Mouse (Mus musculus) ES-Bruce4 (cell line): Measurements from ENCODE around the gene Fbxo45.

ENCODE experiments used
- CTCF ChIP-seq: IDR thresholded peaks from one replicate; pipeline ENCODE4 v1.8.1; 2011; ENCODE audit warnings: low read depth, low read length
- EP300 ChIP-seq: IDR thresholded peaks from 2 replicates; pipeline ENCODE4 v1.6.1; 2011; ENCODE audit warnings: low read depth, low read length; ENCODE audit not compliant: insufficient read depth
- POLR2A ChIP-seq: IDR thresholded peaks from one replicate; pipeline ENCODE4 v1.8.1; 2011; ENCODE audit warnings: low read length; ENCODE audit not compliant: insufficient read depth

- no peak for TF ChIP-seq CTCF
- TF ChIP-seq EP300, result peak; percentile 93
- no peak for TF ChIP-seq POLR2A
Observed at GRCm38 (mm10) chr16:32291821-32292220, 44.9 kb upstream of the Fbxo45 start.
